Mouse (Mus musculus) thymus, postnatal 36 days (tissue): ENCODE measurements at regions not wholly inside any gene's neighbourhood (a gene's known extent, or its start where the extent isn't known, plus 50 kb on each side); places are given as distances from the start of the nearest gene placed in this dataset.

Source experiments
- DNase-seq, 2 experiments: peaks; one replicate each; pipeline ENCODE4 v3.0.0; 2022; ENCODE audit warnings: mixed read lengths in 2 of 2

- no peak for DNase-seq
Measured at GRCm38 (mm10) chr14:47862556-47862955, 214.3 kb downstream of the Ktn1 start.

DNA sequence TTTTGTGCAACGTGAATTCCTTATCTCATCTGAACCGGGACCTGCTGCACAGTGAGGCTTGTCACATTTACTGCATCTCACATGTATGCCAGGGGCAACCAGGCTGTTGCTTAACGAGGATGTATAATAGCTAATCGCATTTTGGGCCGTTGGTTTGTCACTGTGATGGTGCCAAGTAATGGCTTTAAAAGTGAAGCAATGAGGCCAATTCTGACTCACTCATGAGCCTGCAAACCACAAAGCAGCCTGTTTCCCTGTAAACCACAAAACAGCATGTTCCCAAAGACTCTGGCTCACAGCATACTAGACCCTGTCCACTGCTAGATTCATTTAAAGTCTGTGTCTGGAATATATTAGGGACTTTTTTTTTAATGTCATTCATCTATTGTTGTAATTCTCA lies 214.8 kb downstream of the Ktn1 start:
- DNase-seq: no peak

GRCm38 (mm10) chr14:47863701-47864100 lies 215.5 kb downstream of the Ktn1 start:
- DNase-seq: no peak

DNA sequence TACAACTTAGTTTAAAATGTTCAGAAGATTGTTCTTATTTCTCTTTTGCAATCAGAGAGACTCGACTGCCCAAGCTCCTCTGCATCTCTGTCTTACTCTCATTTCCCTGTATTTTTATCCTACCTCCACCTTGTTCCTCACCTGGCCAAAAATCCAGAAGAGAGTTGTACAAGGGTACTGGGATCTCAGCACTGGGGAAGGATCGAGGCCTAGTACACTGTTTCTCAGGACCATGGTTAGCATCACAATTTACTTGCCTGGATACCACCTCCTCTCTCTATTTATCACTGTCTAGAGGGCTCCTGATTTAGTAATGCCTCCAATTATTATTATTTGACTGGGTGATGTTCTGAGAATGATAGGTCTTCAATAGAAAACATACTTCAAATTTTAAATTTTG lies 218.8 kb downstream of the Ktn1 start:
- DNase-seq: no peak

DNA sequence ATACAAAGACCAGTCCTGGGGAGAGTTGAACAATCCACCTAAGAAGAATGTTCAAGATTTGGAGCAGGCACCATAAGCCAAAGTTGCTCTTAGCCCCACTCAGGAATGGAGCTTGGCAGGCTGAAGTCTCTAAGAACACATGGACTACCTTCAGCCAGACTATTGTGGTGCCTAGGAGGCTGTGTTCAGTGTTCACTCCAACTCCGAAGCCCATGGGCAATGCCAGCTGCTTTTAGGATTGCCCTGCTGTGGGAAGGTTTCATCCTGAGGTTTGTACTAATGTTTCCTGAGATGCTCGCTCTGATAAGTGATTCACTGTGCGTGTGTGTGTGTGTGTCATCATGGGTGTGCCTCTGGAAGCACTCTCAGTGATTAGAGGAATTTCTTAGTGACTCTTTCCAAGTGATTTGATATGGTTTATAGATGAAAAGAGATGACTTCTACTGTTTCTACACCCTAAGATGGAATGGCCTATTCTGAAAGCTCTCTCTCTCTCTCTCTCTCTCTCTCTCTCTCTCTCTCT lies 220.1 kb downstream of the Ktn1 start:
- DNase-seq: no peak

DNA sequence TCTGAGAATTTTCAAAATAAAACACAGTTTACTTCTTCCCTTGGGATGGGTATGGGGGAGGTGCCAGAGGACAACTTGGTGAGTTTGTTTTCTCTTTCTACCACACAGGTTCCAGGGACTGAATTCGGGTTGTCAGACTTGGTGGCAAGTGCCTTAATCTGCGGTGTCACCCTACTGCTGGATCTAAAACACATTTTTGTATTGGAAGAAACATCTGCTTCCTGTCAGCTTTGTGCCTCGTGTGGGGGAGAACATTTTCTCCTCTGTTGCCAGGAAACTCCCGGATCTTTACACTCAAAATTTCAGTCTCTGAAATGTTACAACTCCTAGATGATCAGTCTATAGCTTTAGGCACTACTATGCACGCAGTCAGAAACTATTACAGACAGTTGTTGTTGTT lies 228.3 kb downstream of the Ktn1 start:
- DNase-seq: no peak

GRCm38 (mm10) chr14:47877167-47877566 lies 228.9 kb downstream of the Ktn1 start:
- DNase-seq: no peak

- DNase-seq: no peak
Measured at GRCm38 (mm10) chr14:47877771-47878443, 229.7 kb downstream of the Ktn1 start.

DNA sequence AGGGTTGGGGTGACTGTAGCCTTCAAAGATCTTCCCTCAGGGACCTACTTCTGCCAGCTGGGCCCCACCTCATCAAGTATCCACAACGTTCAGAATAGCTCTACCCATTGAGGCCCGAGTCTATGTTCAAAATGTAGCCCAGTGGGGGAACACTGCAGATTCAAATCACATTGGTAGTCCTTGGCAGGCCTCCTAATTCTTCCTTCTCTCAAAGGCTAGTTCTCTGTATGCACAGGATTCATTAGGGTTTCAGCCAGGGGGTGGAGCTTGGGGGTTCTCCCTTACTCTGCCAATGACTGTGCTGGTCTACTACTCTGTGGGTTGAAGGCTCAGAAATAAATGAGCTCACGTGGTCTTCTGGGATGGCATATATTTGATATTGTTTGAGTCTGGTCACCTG lies 235.3 kb upstream of the Peli2 start:
- DNase-seq: no peak

DNA sequence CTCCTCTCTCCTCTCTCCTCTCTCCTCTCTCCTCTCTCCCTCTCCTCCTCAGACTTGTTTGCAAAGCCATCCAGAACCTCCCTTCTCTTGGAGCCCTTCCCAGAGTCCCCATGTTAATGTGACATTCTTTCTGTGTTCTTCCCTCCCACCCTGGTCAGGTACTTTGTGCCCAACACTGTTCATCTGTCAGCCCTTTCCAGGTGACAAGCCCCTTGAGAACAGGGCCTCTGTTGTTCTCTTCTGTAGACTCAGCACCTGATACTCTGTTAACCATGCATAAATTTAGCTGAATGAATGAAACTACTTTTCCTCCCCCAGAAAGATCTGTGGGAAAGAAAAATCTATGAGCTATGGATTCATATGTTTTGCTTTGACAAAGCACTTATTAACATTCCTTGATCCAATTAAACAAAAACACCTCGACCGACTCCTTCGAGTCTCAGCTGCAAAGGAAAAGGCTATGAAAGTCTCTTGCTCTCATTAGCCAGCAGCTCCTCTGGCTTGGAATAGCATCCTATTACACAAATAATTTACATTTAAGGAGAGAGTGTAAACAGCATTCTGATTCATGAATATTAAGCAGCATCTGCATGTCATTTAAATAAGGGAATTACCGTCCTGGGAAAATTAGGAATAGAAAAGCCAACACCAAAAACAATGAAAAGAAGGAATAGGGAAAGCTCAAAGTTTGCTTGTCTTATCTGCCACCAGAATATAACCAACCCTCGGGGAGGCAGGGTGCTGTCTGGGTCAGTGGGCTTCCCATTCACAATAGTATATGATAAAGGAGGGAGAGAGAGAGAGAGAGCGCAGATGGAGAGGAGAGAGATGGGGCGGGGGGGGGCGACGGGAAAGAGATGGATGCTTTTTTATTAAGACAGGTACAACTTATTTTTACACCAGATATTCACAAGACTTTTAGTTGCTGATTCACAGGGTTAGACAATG lies 230.1 kb upstream of the Peli2 start:
- no peak for DNase-seq

DNA sequence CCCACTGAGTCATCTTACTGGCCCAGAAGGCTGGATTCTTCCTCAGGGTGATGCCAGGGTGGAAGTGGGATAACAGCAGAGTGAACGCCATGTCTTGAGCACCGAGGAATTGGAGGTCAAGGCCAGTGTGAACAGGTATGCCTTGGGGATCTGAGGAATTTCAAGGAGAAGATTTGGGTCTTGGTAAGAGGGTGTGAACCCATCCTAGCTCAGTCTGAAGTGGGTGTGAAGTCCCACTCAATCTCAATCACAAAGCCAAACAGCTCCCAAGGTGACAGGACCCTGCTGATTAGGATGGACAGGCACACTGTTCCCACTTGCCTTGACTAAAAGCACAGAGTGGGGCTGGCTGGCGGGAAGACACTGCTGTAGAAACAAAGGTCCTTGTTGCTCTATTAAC lies 224.0 kb upstream of the Peli2 start:
- no peak for DNase-seq

GRCm38 (mm10) chr14:47897907-47898530 lies 222.6 kb upstream of the Peli2 start:
- no peak for DNase-seq

DNA sequence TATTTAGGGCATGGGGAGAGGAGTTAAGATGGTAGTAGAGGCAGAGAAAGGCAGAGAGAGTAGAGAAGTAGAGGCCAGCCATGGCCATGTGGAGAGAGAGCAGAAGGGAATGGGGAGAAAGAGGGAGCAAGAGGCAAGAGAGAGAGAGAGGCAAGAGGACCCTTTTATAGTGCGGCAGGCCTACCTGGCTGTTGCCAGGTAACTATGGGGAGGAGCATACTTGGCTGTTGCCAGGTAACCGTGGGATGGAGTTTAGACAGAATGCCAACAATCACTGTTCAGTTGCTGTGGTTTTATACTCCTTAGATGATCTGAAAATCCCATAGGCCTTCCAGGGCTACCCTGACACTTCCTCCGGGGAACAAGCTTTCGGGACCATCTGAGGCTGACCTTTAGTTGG lies 222.0 kb upstream of the Peli2 start:
- DNase-seq: no peak

- DNase-seq: no peak
Measured at GRCm38 (mm10) chr14:47905334-47905733, 215.3 kb upstream of the Peli2 start.

GRCm38 (mm10) chr14:47909129-47909528 lies 211.5 kb upstream of the Peli2 start:
- no peak for DNase-seq

DNA sequence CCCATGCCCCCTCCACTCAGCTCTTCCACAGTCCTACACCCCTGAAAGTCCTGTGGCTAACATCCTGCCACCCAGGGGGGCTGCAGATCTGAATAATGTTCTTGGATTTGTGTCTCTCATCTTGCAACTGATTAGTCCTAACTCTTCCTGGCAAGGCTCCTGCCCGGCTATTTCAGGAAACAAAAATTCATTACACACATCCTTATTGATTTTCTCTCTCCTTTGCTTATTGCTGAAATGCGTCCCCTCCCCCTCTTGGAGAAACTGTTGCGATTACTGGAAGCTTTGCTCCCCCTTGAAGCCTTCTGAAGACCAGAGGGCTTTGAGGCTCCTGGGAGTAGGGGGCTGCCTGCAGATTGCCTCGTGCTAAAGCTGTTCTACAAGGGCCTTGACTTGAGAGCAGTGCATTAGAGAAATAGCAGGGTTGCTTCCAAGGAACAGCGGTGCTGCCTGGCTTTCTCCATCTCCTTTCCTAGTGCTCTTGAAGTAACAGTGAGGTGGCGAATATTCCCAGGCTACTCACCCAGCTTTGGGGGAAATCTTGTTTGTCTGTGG lies 209.8 kb upstream of the Peli2 start:
- no peak for DNase-seq

- no peak for DNase-seq
Measured at GRCm38 (mm10) chr14:47911546-47912545, 208.8 kb upstream of the Peli2 start.

DNA sequence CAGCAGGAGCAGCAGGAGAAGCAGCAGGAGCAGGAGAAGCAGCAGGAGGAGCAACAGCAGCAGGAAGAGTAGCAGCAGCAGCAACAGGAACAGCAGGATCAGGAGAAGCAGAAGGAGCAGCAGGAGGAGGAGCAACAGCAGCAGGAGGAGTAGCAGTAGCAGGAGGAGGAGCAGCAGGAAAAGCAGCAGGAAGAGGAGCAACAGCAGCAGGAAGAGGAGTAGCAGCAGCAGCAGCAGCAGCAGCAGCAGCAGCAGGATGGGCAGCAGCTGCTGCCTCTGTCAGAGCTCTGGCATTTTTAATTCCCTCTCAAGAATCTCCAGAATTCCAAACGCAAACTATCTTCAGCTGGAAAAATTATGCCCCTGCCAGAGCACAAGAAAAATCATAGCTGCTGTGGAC lies 205.0 kb upstream of the Peli2 start:
- DNase-seq: no peak

- DNase-seq: no peak
Measured at GRCm38 (mm10) chr14:47920638-47921347, 199.8 kb upstream of the Peli2 start.

GRCm38 (mm10) chr14:47921811-47922277 lies 198.8 kb upstream of the Peli2 start:
- DNase-seq: no peak

DNA sequence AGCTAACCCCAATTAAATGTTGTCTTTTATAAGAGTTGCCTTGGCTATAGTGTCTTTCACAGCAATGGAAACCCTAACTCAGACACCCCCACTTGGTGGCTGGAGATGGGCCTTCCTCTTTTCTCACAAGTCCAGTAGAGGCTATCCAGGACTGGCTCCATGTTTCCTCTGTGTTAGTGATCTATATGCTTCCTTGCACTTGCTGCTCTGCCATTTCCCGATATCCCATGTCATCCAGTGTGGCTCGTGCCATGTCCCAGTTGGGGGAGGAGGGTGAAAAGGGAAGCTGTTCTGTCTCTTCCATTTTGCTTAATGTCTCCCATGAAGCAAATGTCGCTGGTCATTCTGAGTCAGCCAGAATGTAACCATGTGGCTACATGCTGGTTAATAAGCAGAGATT lies 194.2 kb upstream of the Peli2 start:
- no peak for DNase-seq
